Mouse (Mus musculus): ENCODE measurements at regions not wholly inside any gene's neighbourhood (a gene's known extent, or its start where the extent isn't known, plus 50 kb on each side); places are given as distances from the start of the nearest gene placed in this dataset.
A peak's percentile ranks its signal among the peaks of the same experiment; 100 is the strongest.

DNA sequence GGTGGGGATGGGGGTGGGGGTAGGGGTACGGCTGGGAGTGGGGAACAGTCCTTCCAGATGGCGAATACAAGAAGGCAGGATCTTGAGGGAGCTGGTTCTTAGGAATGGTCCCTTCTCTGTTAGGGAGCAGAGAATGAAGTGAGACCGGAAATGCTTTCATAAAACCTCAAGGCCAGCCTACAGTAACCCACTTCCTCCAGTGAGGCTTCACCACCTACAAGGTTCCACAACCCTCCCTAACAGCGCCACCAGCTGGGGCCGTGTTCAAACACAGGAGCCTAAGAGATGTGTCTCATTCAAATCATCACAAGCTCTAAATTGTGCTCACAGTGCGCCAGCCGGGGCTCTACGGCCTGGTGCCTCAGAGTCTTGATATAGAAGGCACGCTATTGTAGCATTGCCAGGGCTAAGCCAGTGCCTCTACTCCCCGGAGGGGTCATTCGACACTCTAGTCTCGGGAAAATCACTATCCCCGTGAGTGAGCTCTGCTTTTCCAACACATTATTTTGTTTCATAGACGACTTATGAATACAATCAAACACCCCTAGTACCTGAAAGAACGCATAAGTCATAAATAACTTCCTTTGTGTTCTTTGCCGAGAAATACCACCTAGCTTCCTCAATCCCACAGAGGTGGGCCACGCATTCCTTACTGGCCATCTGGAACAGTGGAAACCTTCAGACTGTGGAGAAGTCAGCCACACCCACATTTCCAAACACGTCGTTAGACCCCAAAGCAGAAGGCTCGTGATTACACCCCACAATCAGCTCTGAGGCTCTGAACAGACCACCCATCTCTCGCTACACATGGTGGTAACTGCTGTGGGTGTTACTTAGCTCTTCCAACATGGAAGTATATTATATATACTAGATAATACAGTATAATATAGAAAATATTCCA, 209.3 kb upstream of the Tgfbr2 start:
- TF ChIP-seq POLR2A (IDR thresholded peaks at IDR 0.05; ENCODE audit: borderline replicate concordance, extremely low read depth, low read depth, low read length) (peak; percentile 25; the same call in 1 of the 2 replicates), CTCF (IDR thresholded peaks at IDR 0.05; ENCODE audit: insufficient read depth, low read length) (peak; percentile 74)

Data from lung, adult 2 months (tissue).